Mouse (Mus musculus): ENCODE measurements around the gene Cnfn. TPM values are rescaled to one million over a fixed set of nuclear protein-coding genes. Genes with fewer than 3 reads are reported as not detected.
"Not testable (repeated sequence)": the region's sequence is repeated elsewhere in the genome, so short reads cannot be mapped to it uniquely, and the experiment has no call there.

The Cnfn gene
- total RNA-seq, 2 experiments from 2014 or later: not detected

GRCm38 (mm10) chr7:25368333-25368732 lies 1.2 kb downstream of the Cnfn start:
- no peak for ATAC-seq (replicated peaks; ENCODE audit: poor library complexity, severe bottlenecking)

GRCm38 (mm10) chr7:25367632-25368293 lies 1.8 kb downstream of the Cnfn start:
- ATAC-seq (replicated peaks; ENCODE audit: poor library complexity, severe bottlenecking): no peak; the same call in 1 of the 2 replicates

GRCm38 (mm10) chr7:25365937-25366625 lies 3.4 kb downstream of the Cnfn start:
- ATAC-seq (replicated peaks; ENCODE audit: poor library complexity, severe bottlenecking): no peak

- no peak for ATAC-seq (replicated peaks; ENCODE audit: poor library complexity, severe bottlenecking)
Observed at GRCm38 (mm10) chr7:25363632-25364031, 5.9 kb downstream of the Cnfn start.

GRCm38 (mm10) chr7:25363151-25363550 lies 6.4 kb downstream of the Cnfn start:
- ATAC-seq (replicated peaks; ENCODE audit: poor library complexity, severe bottlenecking): no peak

- ATAC-seq (replicated peaks; ENCODE audit: poor library complexity, severe bottlenecking): no peak
Observed at GRCm38 (mm10) chr7:25358721-25359206, 10.8 kb downstream of the Cnfn start.

- no peak for ATAC-seq (replicated peaks; ENCODE audit: poor library complexity, severe bottlenecking)
Observed at GRCm38 (mm10) chr7:25348861-25349260, 20.7 kb downstream of the Cnfn start.

GRCm38 (mm10) chr7:25341000-25341784 lies 28.3 kb downstream of the Cnfn start:
- ATAC-seq (replicated peaks; ENCODE audit: poor library complexity, severe bottlenecking): no peak

GRCm38 (mm10) chr7:25339329-25339728 lies 30.2 kb downstream of the Cnfn start:
- no peak for ATAC-seq (replicated peaks; ENCODE audit: poor library complexity, severe bottlenecking)

GRCm38 (mm10) chr7:25334472-25334871 lies 35.1 kb downstream of the Cnfn start:
- no peak for ATAC-seq (replicated peaks; ENCODE audit: poor library complexity, severe bottlenecking)

- ATAC-seq (replicated peaks; ENCODE audit: poor library complexity, severe bottlenecking): peak; percentile 92
Observed at GRCm38 (mm10) chr7:25333596-25334307, 35.8 kb downstream of the Cnfn start.

GRCm38 (mm10) chr7:25326233-25326632 lies 43.3 kb downstream of the Cnfn start:
- no peak for ATAC-seq (replicated peaks; ENCODE audit: poor library complexity, severe bottlenecking)

- not testable (repeated sequence) for ATAC-seq (replicated peaks; ENCODE audit: poor library complexity, severe bottlenecking)
Observed at GRCm38 (mm10) chr7:25325431-25325830, 44.1 kb downstream of the Cnfn start.

GRCm38 (mm10) chr7:25323219-25323618 lies 46.3 kb downstream of the Cnfn start:
- ATAC-seq (replicated peaks; ENCODE audit: poor library complexity, severe bottlenecking): peak; percentile 56

- ATAC-seq (replicated peaks; ENCODE audit: poor library complexity, severe bottlenecking): no peak
Observed at GRCm38 (mm10) chr7:25322058-25322484, 47.5 kb downstream of the Cnfn start.

Other genes starting within 250 kb of the Cnfn start
- 18.4 and 26.6 TPM in 2 replicates for gene Pou2f2, start 190.0 kb downstream of the Cnfn start, total RNA-seq (2014; fragmentation: Nextera tagmentation)
- 5.0 and 5.1 TPM in 2 replicates for gene Pou2f2, start 190.0 kb downstream of the Cnfn start, total RNA-seq (2017)
- 13.5 and 22.0 TPM in 2 replicates for gene Dedd2, start 149.1 kb downstream of the Cnfn start, total RNA-seq (2014; fragmentation: Nextera tagmentation)
- gene Dedd2, start 149.1 kb downstream of the Cnfn start, total RNA-seq (2017): 16.9 and 18.4 TPM in 2 replicates
- 9.8 and 10.0 TPM in 2 replicates for gene Zfp526, start 148.3 kb downstream of the Cnfn start, total RNA-seq (2014; fragmentation: Nextera tagmentation)
- 4.9 and 5.2 TPM in 2 replicates for gene Zfp526, start 148.3 kb downstream of the Cnfn start, total RNA-seq (2017)
- gene Gsk3a, start 131.9 kb downstream of the Cnfn start, total RNA-seq (2014; fragmentation: Nextera tagmentation): 76.4 and 110 TPM in 2 replicates
- 41.8 and 45.8 TPM in 2 replicates for gene Gsk3a, start 131.9 kb downstream of the Cnfn start, total RNA-seq (2017)
- 10.5 and 10.7 TPM in 2 replicates for gene Erf, start 119.0 kb downstream of the Cnfn start, total RNA-seq (2014; fragmentation: Nextera tagmentation)
- gene Erf, start 119.0 kb downstream of the Cnfn start, total RNA-seq (2017): 5.3 and 6.0 TPM in 2 replicates
- 130 and 136 TPM in 2 replicates for gene Cic, start 102.0 kb downstream of the Cnfn start, total RNA-seq (2014; fragmentation: Nextera tagmentation)
- 25.1 and 31.3 TPM in 2 replicates for gene Cic, start 102.0 kb downstream of the Cnfn start, total RNA-seq (2017)
- gene Pafah1b3, start 71.7 kb downstream of the Cnfn start, total RNA-seq (2014; fragmentation: Nextera tagmentation): 17.2 and 41.6 TPM in 2 replicates
- gene Pafah1b3, start 71.7 kb downstream of the Cnfn start, total RNA-seq (2017): 16.1 and 17.4 TPM in 2 replicates
- not detected in 2 replicates for gene Prr19, start 68.3 kb downstream of the Cnfn start, total RNA-seq (2014; fragmentation: Nextera tagmentation)
- gene Prr19, start 68.3 kb downstream of the Cnfn start, total RNA-seq (2017): not detected in 2 replicates
- not detected in 2 replicates for gene Tmem145, start 63.6 kb downstream of the Cnfn start, total RNA-seq (2014; fragmentation: Nextera tagmentation)
- gene Tmem145, start 63.6 kb downstream of the Cnfn start, total RNA-seq (2017): not detected in 2 replicates
- gene Megf8, start 52.6 kb downstream of the Cnfn start, total RNA-seq (2014; fragmentation: Nextera tagmentation): 3.1 and 5.0 TPM in 2 replicates
- 3.2 and 4.0 TPM in 2 replicates for gene Megf8, start 52.6 kb downstream of the Cnfn start, total RNA-seq (2017)
- gene Lipe, start 29.0 kb upstream of the Cnfn start, total RNA-seq (2014; fragmentation: Nextera tagmentation): 10.7 and 27.1 TPM in 2 replicates
- gene Lipe, start 29.0 kb upstream of the Cnfn start, total RNA-seq (2017): 6.1 and 6.2 TPM in 2 replicates
- not detected in 2 replicates for gene Cxcl17, start 43.2 kb upstream of the Cnfn start, total RNA-seq (2014; fragmentation: Nextera tagmentation)
- not detected in 2 replicates for gene Cxcl17, start 43.2 kb upstream of the Cnfn start, total RNA-seq (2017)
- gene Ceacam1, start 107.9 kb upstream of the Cnfn start, total RNA-seq (2014; fragmentation: Nextera tagmentation): 30.3 and 43.8 TPM in 2 replicates
- 15.8 and 18.5 TPM in 2 replicates for gene Ceacam1, start 107.9 kb upstream of the Cnfn start, total RNA-seq (2017)
- gene Ceacam2, start 170.1 kb upstream of the Cnfn start, total RNA-seq (2014; fragmentation: Nextera tagmentation): not detected in 2 replicates
- gene Ceacam2, start 170.1 kb upstream of the Cnfn start, total RNA-seq (2017): not detected in 2 replicates
- gene Erich4, start 246.2 kb upstream of the Cnfn start, total RNA-seq (2014; fragmentation: Nextera tagmentation): not detected in 2 replicates
- gene Erich4, start 246.2 kb upstream of the Cnfn start, total RNA-seq (2017): not detected in 2 replicates
- 36.0 and 41.9 TPM in 2 replicates for gene Dmac2, start 249.7 kb upstream of the Cnfn start, total RNA-seq (2014; fragmentation: Nextera tagmentation)
- gene Dmac2, start 249.7 kb upstream of the Cnfn start, total RNA-seq (2017): 35.6 and 39.0 TPM in 2 replicates

All from granulocyte monocyte progenitor cell, adult 5-6 weeks (primary cell).